17 mouse cellular contexts compared by ENCODE assay signal in the genomic region with DNA sequence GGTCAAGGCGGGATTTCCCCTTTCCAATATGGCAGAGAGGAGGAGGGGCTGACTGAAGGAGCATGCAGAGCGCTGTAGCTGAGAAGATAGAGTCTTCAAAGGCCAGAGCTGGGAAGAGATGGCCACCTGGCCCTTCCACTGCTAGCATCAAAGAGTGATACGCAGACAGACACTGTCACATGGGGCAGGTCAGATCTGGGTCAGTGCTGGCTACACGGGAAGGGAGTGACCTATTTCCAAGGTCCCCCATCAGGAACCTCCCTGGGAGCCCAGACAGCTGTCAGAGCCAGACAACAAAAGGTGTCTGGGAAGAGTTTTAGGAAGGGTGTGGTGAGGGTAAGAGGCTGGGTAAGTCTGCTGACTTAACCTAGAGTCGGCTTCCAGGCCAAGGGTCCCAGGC. TPM values are rescaled to one million over a fixed set of nuclear protein-coding genes. Genes with fewer than 3 reads are reported as not detected.
DNase-seq lines count a peak whose midpoint lies in the region; ATAC-seq and TF ChIP-seq lines count a peak whose summit lies in the region.
"Had no signal": no experiment of that assay in that cellular context is flagged by ENCODE, and none has a peak within 500 bp of the region (broad histone marks: within the 10 kb centered on the region; RNA-seq: fewer than 3 reads in every experiment).

No protein-coding gene starts in this region.

- no peaks in the 10 kb centered on the region for H3K79me2 ChIP-seq in CH12.LX (replicated peaks; ENCODE audit: control insufficient read depth, extremely low read depth, insufficient read depth, poor library complexity, severe bottlenecking)

- TF ChIP-seq CTCF in CH12.LX (conservative IDR thresholded peaks at IDR 0.05 in 1 of 2, IDR thresholded peaks at IDR 0.05 in 1 of 2; ENCODE audit: low read depth in 2 of 2, low read length in 2 of 2), result no peak

- DNase-seq in embryo, embryonic 10 days (ENCODE audit: low spot score), result peak; percentile 62
- no peak for DNase-seq in embryo, embryonic 11 days
- peak; percentile 30 for DNase-seq in hindbrain, embryonic 11.5 days (ENCODE audit: low spot score)
- no peak for DNase-seq in hindbrain, embryonic 14.5 days (ENCODE audit: low spot score)
- DNase-seq in CH12.LX (ENCODE audit: extremely low read depth), result peak; percentile 29
- DNase-seq in limb, embryonic 10.5 days (ENCODE audit: low spot score), result no peak
- no peak for DNase-seq in right cerebral cortex, postnatal 14 days
- DNase-seq: adrenal gland, postnatal 14 days; cerebellum, adult 2 months; gastrocnemius, postnatal 14 days; kidney, postnatal 10 days; liver; lung, adult 18-20 months; spleen, adult 18-20 months had no signal

- 0 out of 2 replicates have a peak, but pooled peaks cover under 1% of the 10 kb centered on the region for H3K4me1 ChIP-seq in hindbrain, embryonic 11.5 days (replicated peaks; ENCODE audit: control insufficient read depth, insufficient read depth, low read length)
- H3K4me1 ChIP-seq in hindbrain, embryonic 14.5 days (replicated peaks; ENCODE audit: control insufficient read depth, insufficient read depth, low read length), result peaks cover 3% of the 10 kb centered on the region; the same call in 1 of the 2 replicates
- peaks cover 2 to 9% of the 10 kb centered on the region in 2 experiments for H3K4me1 ChIP-seq in CH12.LX (ENCODE audit: control insufficient read depth in 1 of 2, insufficient read depth in 2 of 2)
- peaks cover 68% of the 10 kb centered on the region for H3K4me1 ChIP-seq in limb, embryonic 10.5 days
- peaks cover 30% of the 10 kb centered on the region for H3K4me1 ChIP-seq in intestine, embryonic 16.5 days (ENCODE audit: control insufficient read depth, insufficient read depth, low read length)

- no peak for TF ChIP-seq EP300 in CH12.LX (IDR thresholded peaks at IDR 0.05; ENCODE audit: low read length)

- TF ChIP-seq RAD21 in CH12.LX (IDR thresholded peaks at IDR 0.05; ENCODE audit: low read depth, low read length), result no peak

- no peak overlapping the region for H3K4me3 ChIP-seq in hindbrain, embryonic 11.5 days (ENCODE audit: low read depth, low read length)
- H3K4me3 ChIP-seq in hindbrain, embryonic 14.5 days (replicated peaks; ENCODE audit: low read length), result no peak overlapping the region
- H3K4me3 ChIP-seq in CH12.LX (replicated peaks in 1 of 3; ENCODE audit: low read depth in 2 of 3, low read length in 2 of 3, poor library complexity in 1 of 3), result no peak overlapping the region
- no peak overlapping the region for H3K4me3 ChIP-seq in limb, embryonic 10.5 days
- H3K4me3 ChIP-seq in intestine, embryonic 16.5 days (ENCODE audit: low read length), result no peak overlapping the region
- H3K4me3 ChIP-seq: erythroblast, embryonic 14.5 days; heart, embryonic 15.5 days had no signal

- TF ChIP-seq POLR2A in CH12.LX (IDR thresholded peaks at IDR 0.05; ENCODE audit: low read depth, low read length), result no peak

- H3K36me3 ChIP-seq in hindbrain, embryonic 11.5 days (ENCODE audit: control insufficient read depth, insufficient read depth, low read length), result no peaks in the 10 kb centered on the region
- no peaks in the 10 kb centered on the region for H3K36me3 ChIP-seq in hindbrain, embryonic 14.5 days (replicated peaks; ENCODE audit: control insufficient read depth, insufficient read depth)
- no peaks in the 10 kb centered on the region for H3K36me3 ChIP-seq in CH12.LX (replicated peaks in 1 of 2; ENCODE audit: control insufficient read depth in 1 of 2, insufficient read depth in 1 of 2, low read length in 1 of 2)
- H3K36me3 ChIP-seq in limb, embryonic 10.5 days, result peaks cover 11% of the 10 kb centered on the region
- 0 out of 2 replicates have a peak, but pooled peaks cover 2% of the 10 kb centered on the region for H3K36me3 ChIP-seq in intestine, embryonic 16.5 days (ENCODE audit: control insufficient read depth, insufficient read depth, low read length)
- H3K36me3 ChIP-seq: heart, embryonic 15.5 days had no signal

- in situ Hi-C loops in CH12.LX (cut with MboI; ENCODE audit: low pct_ligation_motif_present, low pct_unique_long_range_greater_than_20kb, low sequenced_read_pairs), result no loop called here

- no peak overlapping the region for H3K4me2 ChIP-seq in hindbrain, embryonic 11.5 days (replicated peaks; ENCODE audit: low read depth, low read length)
- no peak overlapping the region for H3K4me2 ChIP-seq in hindbrain, embryonic 14.5 days (replicated peaks)
- no peak overlapping the region for H3K4me2 ChIP-seq in CH12.LX (ENCODE audit: insufficient read depth, low read depth, poor library complexity, severe bottlenecking)
- H3K4me2 ChIP-seq in intestine, embryonic 16.5 days (ENCODE audit: low read depth, low read length), result no peak overlapping the region
- H3K4me2 ChIP-seq: heart, embryonic 15.5 days had no signal

- ATAC-seq in hindbrain, embryonic 11.5 days (ENCODE audit: low FRiP score), result no peak
- no peak for ATAC-seq in hindbrain, embryonic 14.5 days (ENCODE audit: low FRiP score)
- no peak for ATAC-seq in intestine, embryonic 16.5 days

- no peak overlapping the region for H3K27ac ChIP-seq in hindbrain, embryonic 11.5 days (ENCODE audit: low read depth, low read length)
- no peak overlapping the region for H3K27ac ChIP-seq in hindbrain, embryonic 14.5 days
- H3K27ac ChIP-seq in CH12.LX (ENCODE audit: insufficient read depth, low read depth), result no peak overlapping the region
- H3K27ac ChIP-seq in limb, embryonic 10.5 days, result peak overlapping the region; percentile 60
- H3K27ac ChIP-seq in intestine, embryonic 16.5 days (ENCODE audit: low read length), result no peak overlapping the region
- H3K27ac ChIP-seq: heart, embryonic 15.5 days had no signal

- H3K9me3 ChIP-seq in hindbrain, embryonic 11.5 days (ENCODE audit: control insufficient read depth, low read length), result no peaks in the 10 kb centered on the region
- H3K9me3 ChIP-seq in hindbrain, embryonic 14.5 days (ENCODE audit: control insufficient read depth, low read length), result no peaks in the 10 kb centered on the region
- H3K9me3 ChIP-seq in CH12.LX (replicated peaks; ENCODE audit: low read length), result peaks cover 8% of the 10 kb centered on the region
- no peaks in the 10 kb centered on the region for H3K9me3 ChIP-seq in limb, embryonic 10.5 days (replicated peaks)
- H3K9me3 ChIP-seq in intestine, embryonic 16.5 days (ENCODE audit: control insufficient read depth, low read length), result 0 out of 2 replicates have a peak, but pooled peaks cover 3% of the 10 kb centered on the region
- H3K9me3 ChIP-seq: heart, embryonic 15.5 days had no signal

- H3K9ac ChIP-seq in hindbrain, embryonic 11.5 days (ENCODE audit: low read depth, low read length), result no peak overlapping the region
- H3K9ac ChIP-seq in hindbrain, embryonic 14.5 days, result no peak overlapping the region
- no peak overlapping the region for H3K9ac ChIP-seq in CH12.LX (ENCODE audit: insufficient read depth, low read depth)
- H3K9ac ChIP-seq in intestine, embryonic 16.5 days (ENCODE audit: low read depth, low read length), result no peak overlapping the region
- H3K9ac ChIP-seq: heart, embryonic 15.5 days had no signal

- dilution Hi-C loops in CH12.LX (cut with MboI; ENCODE audit: extremely low pct_ligation_motif_present, extremely low pct_unique_long_range_greater_than_20kb, low sequenced_read_pairs), result no loop called here

- no peaks in the 10 kb centered on the region for H3K27me3 ChIP-seq in hindbrain, embryonic 11.5 days (ENCODE audit: control insufficient read depth, insufficient read depth, low read length)
- no peaks in the 10 kb centered on the region for H3K27me3 ChIP-seq in hindbrain, embryonic 14.5 days (ENCODE audit: control insufficient read depth, insufficient read depth, low read length)
- H3K27me3 ChIP-seq in CH12.LX (replicated peaks), result peaks cover 84% of the 10 kb centered on the region
- no peaks in the 10 kb centered on the region for H3K27me3 ChIP-seq in limb, embryonic 10.5 days (ENCODE audit: low read depth, poor library complexity, severe bottlenecking)
- no peaks in the 10 kb centered on the region for H3K27me3 ChIP-seq in intestine, embryonic 16.5 days (replicated peaks; ENCODE audit: control insufficient read depth, insufficient read depth, low read length)
- H3K27me3 ChIP-seq: heart, embryonic 15.5 days had no signal

- WGBS in hindbrain, embryonic 11.5 days, result 39% methylated on average over 5 of the region's 5 CpGs
- 58% methylated on average over 5 of the region's 5 CpGs for WGBS in hindbrain, embryonic 14.5 days
- WGBS in limb, embryonic 10.5 days, result 29% methylated on average over 5 of the region's 5 CpGs
- 60% methylated on average over 5 of the region's 5 CpGs for WGBS in intestine, embryonic 16.5 days

TF ChIP-seq in CH12.LX, 34 proteins besides CTCF, POLR2A, EP300 and RAD21:
- 0 out of 2 replicates have a peak, but pooled peaks have one; percentile 23 for TF ChIP-seq MAZ (IDR thresholded peaks at IDR 0.05; ENCODE audit: low read depth, low read length)
- TF ChIP-seq ELF1 (IDR thresholded peaks at IDR 0.05; ENCODE audit: low read depth, low read length), result no peak

RNA-seq across cellular contexts. Expression of a gene that starts 17.9 kb away (rescaled TPM):
- polyA plus RNA-seq in hindbrain, embryonic 11.5 days (2014; fragmentation: Nextera tagmentation; extraction: Ambion mirVana), result 11.7 and 12.0 TPM in 2 replicates
- polyA plus RNA-seq in hindbrain, embryonic 14.5 days (2014; fragmentation: Nextera tagmentation; extraction: Ambion mirVana), result 7.0 and 7.2 TPM in 2 replicates
- total RNA-seq in CH12.LX (2012; rRNA removed) (0.04 and 0.34 TPM in 2 replicates), CH12.LX (2014; rRNA removed) (0.07 and 0.16 TPM in 2 replicates)
- 0.16 and 0.19 TPM in 2 replicates for polyA plus RNA-seq in CH12.LX (2012; ENCODE audit: insufficient read length, low read depth)
- 13.7 and 18.8 TPM in 2 replicates for polyA plus RNA-seq in limb, embryonic 10.5 days (2016; fragmentation: Nextera tagmentation; extraction: Ambion mirVana)
- polyA plus RNA-seq in intestine, embryonic 16.5 days (2015; fragmentation: Nextera tagmentation; extraction: Ambion mirVana), result 17.0 and 20.6 TPM in 2 replicates
- polyA plus RNA-seq: erythroblast, embryonic 14.5 days had no signal

Comparison
In these comparisons a context has a peak if more than half of its experiments do, and no peak if none do; other contexts are left out.
1. DNase-seq: peak in embryo, embryonic 10 days (single experiment), hindbrain, embryonic 11.5 days (single experiment) and CH12.LX (single experiment); none in embryo, embryonic 11 days (single experiment), hindbrain, embryonic 14.5 days (single experiment), limb, embryonic 10.5 days (single experiment) and right cerebral cortex, postnatal 14 days (single experiment).